Mouse (Mus musculus) liver, embryonic 14.5 days (tissue): ENCODE data around the gene Fgd3.

Experiments used
- CTCF ChIP-seq: IDR thresholded peaks from 2 replicates; pipeline ENCODE4 v1.5.1; 2016; ENCODE audit warnings: antibody characterized with exemption, low read depth, control low read depth
- EP300 ChIP-seq: IDR thresholded peaks from 2 replicates; pipeline ENCODE4 v1.6.1; 2016; ENCODE audit warnings: antibody characterized with exemption, low read depth

DNA sequence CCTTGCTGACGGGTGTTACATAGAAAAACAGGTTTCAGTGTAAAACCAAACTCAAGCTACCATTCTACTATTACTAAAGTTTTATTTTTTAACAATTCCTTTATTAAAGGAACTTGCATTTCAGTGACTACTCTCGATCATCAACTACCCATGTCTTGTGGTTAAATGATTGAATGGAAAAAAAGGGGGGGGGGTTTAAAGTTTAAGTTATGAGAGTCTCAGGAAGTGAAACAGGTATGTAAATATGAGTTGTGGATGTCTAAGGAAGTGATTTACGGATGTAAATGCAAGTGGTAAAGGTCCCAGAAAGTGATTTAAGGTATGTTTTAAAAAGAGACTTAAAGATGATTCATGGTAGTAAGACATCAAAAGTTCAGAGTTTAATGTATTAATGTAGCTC lies 95.0 kb downstream of the Fgd3 start:
- TF ChIP-seq CTCF, result no peak
- TF ChIP-seq EP300, result no peak
